Mouse (Mus musculus) right cerebral cortex, postnatal 14 days (tissue): ENCODE results near the gene Farsa.
A peak's percentile ranks its signal among the peaks of the same experiment; 100 is the strongest.

Source experiments
- DNase-seq: peaks from one replicate; pipeline ENCODE4 v3.0.0; 2022

The Farsa gene

GRCm38 (mm10) chr8:84912391-84912790 lies 55.6 kb downstream of the Farsa start:
- no peak for DNase-seq

DNA sequence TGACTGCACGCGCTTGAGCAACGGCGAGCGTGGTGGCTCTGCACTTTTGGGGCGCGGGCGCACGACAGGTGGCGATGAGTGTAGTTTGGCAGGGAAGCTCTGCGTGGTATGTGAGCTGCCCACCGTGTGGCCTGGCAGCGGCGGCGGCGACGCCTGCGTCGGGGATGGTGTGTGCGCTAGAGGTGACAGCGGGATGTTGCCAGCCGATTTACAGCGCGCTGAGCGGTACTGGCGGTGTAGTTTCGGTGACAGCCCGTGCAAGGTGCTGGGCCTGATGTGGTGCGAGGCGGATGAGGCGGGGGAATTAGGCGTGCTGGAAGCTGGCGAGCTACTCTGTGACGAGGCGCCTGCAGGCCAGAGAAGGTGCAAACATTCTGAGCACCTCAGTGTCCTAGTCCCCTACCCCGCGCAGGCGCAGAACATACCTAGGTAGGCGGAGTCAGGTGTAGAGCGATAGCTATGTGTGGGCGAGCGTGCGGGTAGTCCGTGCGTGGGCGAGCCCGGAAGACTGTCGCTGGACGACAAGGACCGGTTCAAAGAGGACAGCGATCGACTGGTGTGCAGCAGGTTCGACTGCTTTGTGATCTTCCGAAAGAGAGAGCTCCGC lies 56.2 kb downstream of the Farsa start:
- DNase-seq = peak; percentile 53

GRCm38 (mm10) chr8:84913502-84913900 lies 56.7 kb downstream of the Farsa start:
- DNase-seq = no peak

DNA sequence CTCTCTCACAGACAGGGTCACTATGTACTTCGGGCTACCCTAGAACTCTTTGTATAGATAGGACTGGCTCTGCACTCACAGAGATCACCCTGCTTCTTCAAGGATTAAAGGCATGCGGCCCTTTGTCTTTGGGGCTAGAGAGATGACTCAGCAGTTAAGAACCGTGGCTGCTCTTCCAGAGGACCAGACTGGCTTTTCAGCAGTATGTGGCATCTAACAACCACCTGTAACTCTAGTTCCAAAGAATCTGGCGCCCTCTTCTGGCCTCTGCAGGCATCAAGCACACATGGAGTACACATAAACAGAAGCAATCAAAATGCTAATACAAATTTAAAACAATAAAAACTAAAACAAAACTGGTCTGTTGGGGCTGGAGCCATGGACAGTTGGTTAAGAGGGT lies 57.2 kb downstream of the Farsa start:
- DNase-seq = peak; percentile 63

DNA sequence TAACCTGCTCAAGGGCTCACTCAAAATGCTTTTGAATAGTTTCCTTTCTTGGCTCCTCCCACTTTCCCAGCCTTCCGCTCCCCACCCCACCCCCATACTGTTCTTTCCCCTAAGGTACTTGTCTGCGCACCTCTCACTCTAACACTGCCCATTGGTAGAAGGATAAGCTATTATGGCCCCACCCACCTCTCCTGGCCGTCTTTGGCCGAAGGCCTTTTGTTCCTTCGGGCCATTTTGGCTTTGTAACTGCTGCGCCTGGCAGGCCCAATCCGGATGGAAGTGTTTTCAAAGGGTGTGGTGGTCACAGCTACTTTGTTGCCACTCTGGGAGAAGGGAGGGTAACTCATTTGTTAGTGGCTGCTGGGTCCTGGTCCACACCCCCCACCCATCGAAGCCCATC lies 58.5 kb downstream of the Farsa start:
- DNase-seq = no peak

DNA sequence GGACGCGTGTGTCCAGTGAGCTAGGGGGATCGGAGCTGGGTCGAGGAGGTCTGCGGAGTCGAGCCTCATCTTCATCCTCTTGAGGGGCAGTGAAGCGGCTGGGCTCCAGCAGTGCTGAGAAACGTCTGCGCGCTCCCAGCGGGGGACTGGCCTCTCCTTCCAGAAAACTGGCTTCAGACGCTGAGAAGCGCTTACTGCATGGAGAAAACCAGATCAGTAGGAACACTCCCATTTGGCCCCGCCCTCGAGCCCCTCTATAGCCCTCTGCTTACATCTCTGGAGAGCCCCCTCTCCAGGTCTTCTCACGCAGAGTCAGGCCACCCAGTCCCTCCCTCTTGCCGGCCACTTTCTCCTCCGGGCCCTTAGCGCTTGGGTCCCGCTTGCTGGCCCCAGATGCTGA lies 61.0 kb downstream of the Farsa start:
- DNase-seq = no peak

DNA sequence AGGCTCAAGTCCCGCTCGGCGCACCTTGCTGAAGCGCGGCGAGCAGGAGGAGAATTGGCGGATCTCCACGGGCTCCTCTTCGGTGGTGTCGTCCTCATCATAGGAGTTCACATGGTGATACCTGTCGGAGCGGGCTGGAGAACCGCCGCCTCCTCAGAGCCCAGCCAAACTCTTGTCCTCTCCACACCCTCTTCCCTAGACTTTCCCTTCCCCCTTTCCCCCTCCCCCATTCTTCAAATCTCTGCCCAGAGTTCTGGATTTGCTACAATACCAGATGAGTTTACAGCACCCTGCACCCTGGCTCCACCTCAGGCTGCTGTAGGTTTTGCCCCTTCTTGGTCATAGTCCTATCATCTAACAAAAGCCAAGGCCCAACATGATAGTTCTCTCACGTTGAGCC lies 61.9 kb downstream of the Farsa start:
- no peak for DNase-seq
